Mouse (Mus musculus) bone marrow macrophage, adult 2 months (primary cell): ENCODE measurements around the gene Klf6.

Experiments used
- CTCF ChIP-seq: IDR thresholded peaks from 2 replicates; pipeline ENCODE4 v1.5.1; 2012; ENCODE audit warnings: low read depth, mild to moderate bottlenecking, low read length, moderate library complexity
- POLR2A ChIP-seq: IDR thresholded peaks from 2 replicates; pipeline ENCODE4 v1.6.1; 2012; ENCODE audit warnings: mild to moderate bottlenecking, low read depth, low read length, borderline replicate concordance

GRCm38 (mm10) chr13:5886810-5887209 is 25.5 kb downstream of the Klf6 start:
- TF ChIP-seq CTCF (no peak), POLR2A (no peak)
